Mouse (Mus musculus) kidney, adult 2 months (tissue): ENCODE measurements at regions not wholly inside any gene's neighbourhood (a gene's known extent, or its start where the extent isn't known, plus 50 kb on each side); places are given as distances from the start of the nearest gene placed in this dataset.

Experiments
- CTCF ChIP-seq: fragments of 200-500 bp; conservative IDR thresholded peaks from 2 replicates; pipeline ENCODE4 v1.5.1; 2011; ENCODE audit warnings: low read depth, mild to moderate bottlenecking, control low read depth, low read length, moderate library complexity, mixed read lengths; ENCODE audit not compliant: insufficient read depth, insufficient read length
- POLR2A ChIP-seq: fragments of 200-500 bp; IDR thresholded peaks from one replicate; pipeline ENCODE4 v1.6.1; 2011; ENCODE audit warnings: low read depth, low read length, control low read depth

GRCm38 (mm10) chr3:147882936-147883645 lies 1030.9 kb downstream of the Ttll7 start:
- TF ChIP-seq POLR2A (no peak), CTCF (no peak)
